Mouse (Mus musculus) spleen, adult 2 months (tissue): ENCODE measurements around the gene Col6a4.

Experiments
- CTCF ChIP-seq: fragments of 200-500 bp; IDR thresholded peaks from 2 replicates; pipeline ENCODE4 v1.5.1; 2011; ENCODE audit warnings: mild to moderate bottlenecking, inconsistent platforms; ENCODE audit not compliant: insufficient read depth, insufficient read length, insufficient replicate concordance; ENCODE audit errors: extremely low read depth
- POLR2A ChIP-seq: fragments of 200-500 bp; IDR thresholded peaks from 2 replicates; pipeline ENCODE4 v1.6.1; 2011; ENCODE audit warnings: low read depth, low read length, inconsistent platforms

DNA sequence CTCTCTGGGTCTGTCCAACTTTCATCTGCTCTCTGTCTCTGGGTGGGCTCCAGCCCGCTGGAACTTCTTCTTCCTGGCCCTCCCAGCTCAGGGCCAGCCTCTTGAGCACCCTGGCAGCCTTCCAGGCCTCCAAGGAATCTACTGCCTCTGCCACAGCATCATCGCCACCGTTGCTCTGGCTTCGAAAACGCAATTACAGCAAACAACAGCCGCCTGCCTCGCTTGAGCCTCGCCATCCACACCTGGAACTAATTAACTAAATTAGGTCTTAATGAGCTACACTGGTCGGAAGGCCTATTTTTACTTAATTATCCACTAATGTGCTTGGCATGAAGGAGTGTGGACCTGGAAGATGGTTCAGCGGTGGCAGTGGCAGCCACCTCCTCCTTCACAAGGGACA lies 43.2 kb upstream of the Col6a4 start:
- no peak for TF ChIP-seq POLR2A
- no peak for TF ChIP-seq CTCF
